Mouse (Mus musculus) adrenal gland, adult 2 months (tissue): ENCODE measurements at regions not wholly inside any gene's neighbourhood (a gene's known extent, or its start where the extent isn't known, plus 50 kb on each side); places are given as distances from the start of the nearest gene placed in this dataset.

Source experiments
- DNase-seq: peaks from one replicate; pipeline ENCODE4 v3.0.0; 2021

DNA sequence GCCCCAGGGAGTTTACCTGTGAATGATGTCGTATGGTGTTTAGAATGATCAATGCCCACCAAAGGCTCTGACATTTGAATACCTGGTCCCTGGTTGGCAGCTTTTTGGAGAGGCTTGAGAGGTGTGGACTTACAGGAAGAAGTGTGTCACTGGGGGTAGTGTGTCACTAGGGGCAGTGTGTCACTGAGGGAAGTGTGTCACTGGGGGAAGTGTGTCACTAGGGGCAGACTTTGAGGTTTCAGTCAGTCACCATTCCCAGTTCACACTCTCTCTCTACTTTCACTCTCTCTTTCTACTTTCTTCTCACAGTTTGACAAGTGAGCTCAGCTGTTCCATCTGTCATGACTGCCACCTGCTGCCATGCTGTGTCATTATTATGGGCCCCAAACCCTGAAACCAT is 52.0 kb upstream of the Ccnd1 start:
- no peak for DNase-seq
